8 mouse cellular contexts compared by ENCODE assay signal in genomic region chr7:83891433-83892332, GRCm38 (mm10). TPM values are rescaled to one million over a fixed set of nuclear protein-coding genes. Genes with fewer than 3 reads are reported as not detected.
DNase-seq lines count a peak whose midpoint lies in the region; ATAC-seq lines count a peak whose summit lies in the region.

No protein-coding gene starts in this region.

- intact Hi-C loops in gastrocnemius, postnatal 14 days (cut with DNase I; ENCODE audit: low total_unique reads), result no loop called here
- intact Hi-C loops in left cerebral cortex, postnatal 10 days (cut with DNase I), result no loop called here

- ATAC-seq in inflammation-experienced regulatory T-cells, adult 6 months, result peak; percentile 93
- peak; percentile 95 for ATAC-seq in megakaryocyte-erythroid progenitor cell, adult 5-6 weeks (replicated peaks; ENCODE audit: low FRiP score, low TSS enrichment, poor library complexity, severe bottlenecking)

- peak; percentile 100 for DNase-seq in adrenal gland, adult (ENCODE audit: inconsistent age in 2 of 2, low spot score in 1 of 2)
- DNase-seq in embryo, embryonic 10.5 days (ENCODE audit: low spot score), result peak; percentile 100
- peak; percentile 99 for DNase-seq in gastrocnemius, postnatal 14 days
- DNase-seq in left cerebral cortex, postnatal 10 days (ENCODE audit: extremely low spot score in 1 of 2, low spot score in 2 of 2), result peak; percentile 95 to 99
- peak; percentile 95 for DNase-seq in right cerebral cortex, postnatal 25 days
- peak; percentile 100 for DNase-seq in urinary bladder, postnatal 4 days (ENCODE audit: low spot score in 2 of 2)

RNA-seq across cellular contexts. Expression of gene Mesd, which starts 7.4 kb away (rescaled TPM):
- 10 to 100 TPM; 31.5 to 38.8 TPM for total RNA-seq in gastrocnemius, postnatal 14 days (2021)
- 10 to 100 TPM; 29.1 to 53.3 (median 49.6) TPM for polyA plus RNA-seq in inflammation-experienced regulatory T-cells, adult 6 months (2017; shearing (Covaris generic))
- 10 to 100 TPM; 56.6 to 74.9 TPM for total RNA-seq in left cerebral cortex, postnatal 10 days (2021)
- 28.6 and 29.5 TPM in 2 replicates for total RNA-seq in megakaryocyte-erythroid progenitor cell, adult 5-6 weeks (2014; fragmentation: Nextera tagmentation)
- 50.3 and 61.0 TPM in 2 replicates for total RNA-seq in megakaryocyte-erythroid progenitor cell, adult 5-6 weeks (2017)

RNA-seq across cellular contexts. Expression of gene Tlnrd1, which starts 7.6 kb away (rescaled TPM):
- total RNA-seq in gastrocnemius, postnatal 14 days (2021), result 1 to 10 TPM; 4.8 to 5.5 TPM
- polyA plus RNA-seq in inflammation-experienced regulatory T-cells, adult 6 months (2017; shearing (Covaris generic)), result 1 to 10 TPM in 1 of 3 experiments, under 1 TPM in 2; 0.71 to 1.1 (median 0.86) TPM
- 10 to 100 TPM; 17.2 to 18.6 TPM for total RNA-seq in left cerebral cortex, postnatal 10 days (2021)
- 8.5 and 11.3 TPM in 2 replicates for total RNA-seq in megakaryocyte-erythroid progenitor cell, adult 5-6 weeks (2014; fragmentation: Nextera tagmentation)
- total RNA-seq in megakaryocyte-erythroid progenitor cell, adult 5-6 weeks (2017), result 4.4 and 7.8 TPM in 2 replicates

Comparison
In these comparisons a context has a peak if more than half of its experiments do, and no peak if none do; other contexts are left out.
1. Peak in every context shown above with its lines: DNase-seq and ATAC-seq.